In genomic region chr5:145190373-145190772, GRCm38 (mm10) we compare ENCODE assay signal across 8 mouse cellular contexts. TPM values are rescaled to one million over a fixed set of nuclear protein-coding genes. Genes with fewer than 3 reads are reported as not detected.
DNase-seq lines count a peak whose midpoint lies in the region; ATAC-seq and TF ChIP-seq lines count a peak whose summit lies in the region.

No protein-coding gene starts in this region.

- H3K4me3 ChIP-seq in gastrocnemius, adult 2 months, result peak overlapping the region; percentile 86
- peak overlapping the region; percentile 90 for H3K4me3 ChIP-seq in C2C12 (ENCODE audit: insufficient read depth, poor library complexity, severe bottlenecking)
- H3K4me3 ChIP-seq in forebrain, embryonic 12.5 days (replicated peaks), result peak overlapping the region; percentile 88
- peak overlapping the region; percentile 93 for H3K4me3 ChIP-seq in liver, embryonic 13.5 days (replicated peaks)

- peak overlapping the region; percentile 73 for H3K4me2 ChIP-seq in forebrain, embryonic 12.5 days
- peak overlapping the region; percentile 91 for H3K4me2 ChIP-seq in liver, embryonic 13.5 days

- ATAC-seq in forebrain, embryonic 12.5 days (ENCODE audit: low FRiP score), result no peak
- ATAC-seq in liver, embryonic 13.5 days (ENCODE audit: low read depth), result peak; percentile 40

- H3K27ac ChIP-seq in gastrocnemius, adult 2 months, result peak overlapping the region; percentile 98
- H3K27ac ChIP-seq in forebrain, embryonic 12.5 days, result no peak overlapping the region
- H3K27ac ChIP-seq in liver, embryonic 13.5 days, result peak overlapping the region; percentile 86

- H3K9ac ChIP-seq in forebrain, embryonic 12.5 days, result peak overlapping the region; percentile 96
- peak overlapping the region; percentile 95 for H3K9ac ChIP-seq in liver, embryonic 13.5 days

- peak overlapping the region; percentile 93 for H3ac ChIP-seq in C2C12 (ENCODE audit: control insufficient read depth, insufficient read length, low read depth)

- TF ChIP-seq CTCF in gastrocnemius, adult 2 months (IDR thresholded peaks at IDR 0.05), result no peak
- no peak for TF ChIP-seq CTCF in C2C12 (IDR thresholded peaks at IDR 0.05; ENCODE audit: control insufficient read depth, insufficient read depth, insufficient read length)

- peaks cover 60% of the 10 kb centered on the region for H3K79me2 ChIP-seq in C2C12 (ENCODE audit: control insufficient read depth, insufficient read depth)

- H3K79me3 ChIP-seq in C2C12 (ENCODE audit: low read depth), result peaks cover 47% of the 10 kb centered on the region

- H3K4me1 ChIP-seq in forebrain, embryonic 12.5 days, result peaks cover 12% of the 10 kb centered on the region
- H3K4me1 ChIP-seq in liver, embryonic 13.5 days (replicated peaks), result peaks cover 39% of the 10 kb centered on the region

- peaks cover 23% of the 10 kb centered on the region for H3K36me3 ChIP-seq in C2C12 (ENCODE audit: control insufficient read depth, insufficient read depth)
- H3K36me3 ChIP-seq in forebrain, embryonic 12.5 days (replicated peaks), result peaks cover 40% of the 10 kb centered on the region
- H3K36me3 ChIP-seq in liver, embryonic 13.5 days, result peaks cover 50% of the 10 kb centered on the region

- H3K9me3 ChIP-seq in forebrain, embryonic 12.5 days, result no peaks in the 10 kb centered on the region
- H3K9me3 ChIP-seq in liver, embryonic 13.5 days (replicated peaks), result no peaks in the 10 kb centered on the region

- intact Hi-C loops in gastrocnemius, adult 2 months (cut with DNase I), result loop anchor here (2.0 kb wide), 1 partner anchor 24 kb away; the partner anchor contains the start of genes Cpsf4 and Ptcd1

- H3K27me3 ChIP-seq in C2C12 (ENCODE audit: control insufficient read depth, insufficient read depth, insufficient read length), result no peaks in the 10 kb centered on the region
- H3K27me3 ChIP-seq in forebrain, embryonic 12.5 days, result no peaks in the 10 kb centered on the region
- no peaks in the 10 kb centered on the region for H3K27me3 ChIP-seq in liver, embryonic 13.5 days

- no peak for DNase-seq in gastrocnemius, adult 2 months
- no peak for DNase-seq in gastrocnemius, adult 8-10 months (ENCODE audit: low spot score in 2 of 2)
- no peak for DNase-seq in liver, embryonic 13.5 days
- no peak for DNase-seq in urinary bladder, postnatal 10 days (ENCODE audit: low spot score)
- DNase-seq in frontal cortex, postnatal 14 days (ENCODE audit: low spot score in 2 of 2), result no peak
- no peak for DNase-seq in frontal cortex, adult 2 months (ENCODE audit: extremely low spot score in 1 of 2, low spot score in 1 of 2)

- 59% methylated on average over 5 of the region's 5 CpGs for WGBS in forebrain, embryonic 12.5 days
- 12% methylated on average over 5 of the region's 5 CpGs for WGBS in liver, embryonic 13.5 days (ENCODE audit: insufficient replicate concordance)

TF ChIP-seq in C2C12, 6 proteins besides CTCF, POLR2A, EP300 and RAD21:
- TF ChIP-seq MYOD1 (IDR thresholded peaks at IDR 0.05; ENCODE audit: control insufficient read depth, insufficient read length, low read depth) (no peak), FOSL1 (IDR thresholded peaks at IDR 0.05; ENCODE audit: insufficient read depth, low read length, poor library complexity, severe bottlenecking) (no peak), CEBPB (IDR thresholded peaks at IDR 0.05; ENCODE audit: low read depth) (no peak), USF1 (IDR thresholded peaks at IDR 0.05; ENCODE audit: low read depth) (no peak)

RNA-seq across cellular contexts. Expression of gene Atp5j2, which starts 1.5 kb away (rescaled TPM):
- 100 to 1,000 TPM; 622 to 768 TPM for total RNA-seq in gastrocnemius, adult 2 months (2021)
- 100 to 1,000 TPM; 621 to 954 (median 825) TPM for total RNA-seq in gastrocnemius, adult 8-10 months (2022)
- polyA plus RNA-seq in C2C12 (2012; fragmentation: generic; extraction: Trizol), result 643 TPM
- 523 and 541 TPM in 2 replicates for polyA plus RNA-seq in forebrain, embryonic 12.5 days (2016; fragmentation: Nextera tagmentation; extraction: Ambion mirVana)
- 566 and 569 TPM in 2 replicates for polyA plus RNA-seq in liver, embryonic 13.5 days (2015; fragmentation: Nextera tagmentation; extraction: Ambion mirVana)
- 324 and 327 TPM in 2 replicates for polyA plus RNA-seq in frontal cortex, adult 2 months (2012; rRNA removed)

RNA-seq across cellular contexts. Expression of gene Zkscan14, which starts 11.3 kb away (rescaled TPM):
- 10 to 100 TPM in 1 of 2 experiments, 1 to 10 TPM in 1; 9.3 to 11.6 TPM for total RNA-seq in gastrocnemius, adult 2 months (2021)
- 10 to 100 TPM; 11.6 to 12.3 (median 11.7) TPM for total RNA-seq in gastrocnemius, adult 8-10 months (2022)
- polyA plus RNA-seq in C2C12 (2012; fragmentation: generic; extraction: Trizol), result 2.0 TPM
- polyA plus RNA-seq in forebrain, embryonic 12.5 days (2016; fragmentation: Nextera tagmentation; extraction: Ambion mirVana), result 8.0 and 9.0 TPM in 2 replicates
- polyA plus RNA-seq in liver, embryonic 13.5 days (2015; fragmentation: Nextera tagmentation; extraction: Ambion mirVana), result 5.9 and 6.0 TPM in 2 replicates
- 6.6 and 8.5 TPM in 2 replicates for polyA plus RNA-seq in frontal cortex, adult 2 months (2012; rRNA removed)

RNA-seq across cellular contexts. Expression of gene Zkscan5, which starts 14.0 kb away (rescaled TPM):
- total RNA-seq in gastrocnemius, adult 2 months (2021), result 1 to 10 TPM; 8.6 to 9.3 TPM
- total RNA-seq in gastrocnemius, adult 8-10 months (2022), result 10 to 100 TPM in 1 of 4 experiments, 1 to 10 TPM in 3; 7.7 to 10.3 (median 7.9) TPM
- polyA plus RNA-seq in C2C12 (2012; fragmentation: generic; extraction: Trizol), result 3.6 TPM
- polyA plus RNA-seq in forebrain, embryonic 12.5 days (2016; fragmentation: Nextera tagmentation; extraction: Ambion mirVana), result 19.6 and 21.4 TPM in 2 replicates
- 3.7 and 4.3 TPM in 2 replicates for polyA plus RNA-seq in liver, embryonic 13.5 days (2015; fragmentation: Nextera tagmentation; extraction: Ambion mirVana)
- 9.5 and 9.7 TPM in 2 replicates for polyA plus RNA-seq in frontal cortex, adult 2 months (2012; rRNA removed)

RNA-seq across cellular contexts. Expression of gene Cpsf4, which starts 23.4 kb away (rescaled TPM):
- 1 to 10 TPM; 9.3 to 9.9 TPM for total RNA-seq in gastrocnemius, adult 2 months (2021)
- total RNA-seq in gastrocnemius, adult 8-10 months (2022), result 10 to 100 TPM in 2 of 4 experiments, 1 to 10 TPM in 2; 7.7 to 10.3 (median 9.5) TPM
- polyA plus RNA-seq in C2C12 (2012; fragmentation: generic; extraction: Trizol), result 47.7 TPM
- 65.7 and 69.5 TPM in 2 replicates for polyA plus RNA-seq in forebrain, embryonic 12.5 days (2016; fragmentation: Nextera tagmentation; extraction: Ambion mirVana)
- polyA plus RNA-seq in liver, embryonic 13.5 days (2015; fragmentation: Nextera tagmentation; extraction: Ambion mirVana), result 32.4 and 34.7 TPM in 2 replicates
- polyA plus RNA-seq in frontal cortex, adult 2 months (2012; rRNA removed), result 51.7 and 57.8 TPM in 2 replicates

RNA-seq across cellular contexts. Expression of gene Ptcd1, which starts 23.5 kb away (rescaled TPM):
- 10 to 100 TPM; 11.5 to 12.8 TPM for total RNA-seq in gastrocnemius, adult 2 months (2021)
- total RNA-seq in gastrocnemius, adult 8-10 months (2022), result 10 to 100 TPM; 10.7 to 12.3 (median 11.0) TPM
- 14.5 TPM for polyA plus RNA-seq in C2C12 (2012; fragmentation: generic; extraction: Trizol)
- 19.5 and 20.3 TPM in 2 replicates for polyA plus RNA-seq in forebrain, embryonic 12.5 days (2016; fragmentation: Nextera tagmentation; extraction: Ambion mirVana)
- 8.6 and 9.4 TPM in 2 replicates for polyA plus RNA-seq in liver, embryonic 13.5 days (2015; fragmentation: Nextera tagmentation; extraction: Ambion mirVana)
- 19.3 and 21.1 TPM in 2 replicates for polyA plus RNA-seq in frontal cortex, adult 2 months (2012; rRNA removed)
